Mouse (Mus musculus) CH12.LX (cell line): ENCODE measurements around the gene Ckap4.

ENCODE experiments used
- CTCF ChIP-seq, 2 experiments: IDR thresholded peaks in 1 of 2; conservative IDR thresholded peaks in 1 of 2; 2 replicates each; pipeline ENCODE4 v1.5.1; 2011 to 2012; ENCODE audit warnings: low read depth in 2 of 2, low read length in 2 of 2, improper control_type of control experiment in 1 of 2, inconsistent platforms in 1 of 2, mild to moderate bottlenecking in 1 of 2, moderate library complexity in 1 of 2
- NRF1 ChIP-seq: IDR thresholded peaks from 2 replicates; pipeline ENCODE4 v1.6.1; 2014; ENCODE audit warnings: low read depth, mild to moderate bottlenecking, inconsistent platforms, low read length, improper control_type of control experiment, moderate library complexity
- POLR2A ChIP-seq: IDR thresholded peaks from 2 replicates; pipeline ENCODE4 v1.6.1; 2011; ENCODE audit warnings: low read depth, mild to moderate bottlenecking, improper control_type of control experiment, low read length
- SIN3A ChIP-seq: IDR thresholded peaks from 2 replicates; pipeline ENCODE4 v1.6.1; 2012; ENCODE audit warnings: low read length, improper control_type of control experiment, inconsistent platforms

- no peak for TF ChIP-seq POLR2A
- no peak for TF ChIP-seq NRF1
- no peak for TF ChIP-seq CTCF (conservative IDR thresholded peaks at IDR 0.05 in 1 of 2, IDR thresholded peaks at IDR 0.05 in 1 of 2; ENCODE audit: low read depth in 2 of 2, low read length in 2 of 2)
- no peak for TF ChIP-seq SIN3A
These were observed 48.4 kb upstream of the Ckap4 start for GRCm38 (mm10) chr10:84582236-84582635.
